Mouse (Mus musculus): ENCODE measurements around the gene Fstl1.

Fstl1 gene

DNA sequence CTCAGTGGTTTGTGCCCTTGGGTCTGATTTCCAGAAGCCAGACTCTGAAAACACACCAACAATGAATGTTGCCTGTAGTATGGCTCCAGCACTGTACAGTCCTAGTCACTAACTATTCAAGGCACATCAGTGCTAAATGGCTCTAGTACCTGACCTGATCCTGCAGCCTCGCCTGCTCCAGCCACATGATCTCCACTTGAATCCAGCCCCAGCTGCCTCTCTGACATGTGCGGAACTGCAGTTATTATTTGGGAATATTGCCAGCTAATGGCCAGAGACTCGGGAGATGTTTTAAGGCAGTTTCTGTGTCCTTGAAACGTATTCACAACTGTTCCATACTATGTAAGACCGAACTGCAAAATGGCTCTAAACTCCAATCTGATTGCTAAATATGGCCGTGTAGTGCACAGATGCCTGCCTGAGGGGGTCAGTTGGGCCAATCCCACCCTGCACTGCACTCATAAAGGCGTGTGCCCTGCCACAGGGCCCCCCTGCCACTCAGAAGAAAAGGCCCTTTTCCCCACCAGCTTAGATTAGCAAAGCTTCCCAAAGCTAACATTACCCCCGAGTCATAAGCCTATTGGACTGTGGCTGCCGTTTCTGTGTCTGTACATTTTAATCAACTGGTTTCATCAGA lies 11.0 kb downstream of the Fstl1 start:
- DNase-seq (ENCODE audit: low read depth, low spot score) = no peak

DNA sequence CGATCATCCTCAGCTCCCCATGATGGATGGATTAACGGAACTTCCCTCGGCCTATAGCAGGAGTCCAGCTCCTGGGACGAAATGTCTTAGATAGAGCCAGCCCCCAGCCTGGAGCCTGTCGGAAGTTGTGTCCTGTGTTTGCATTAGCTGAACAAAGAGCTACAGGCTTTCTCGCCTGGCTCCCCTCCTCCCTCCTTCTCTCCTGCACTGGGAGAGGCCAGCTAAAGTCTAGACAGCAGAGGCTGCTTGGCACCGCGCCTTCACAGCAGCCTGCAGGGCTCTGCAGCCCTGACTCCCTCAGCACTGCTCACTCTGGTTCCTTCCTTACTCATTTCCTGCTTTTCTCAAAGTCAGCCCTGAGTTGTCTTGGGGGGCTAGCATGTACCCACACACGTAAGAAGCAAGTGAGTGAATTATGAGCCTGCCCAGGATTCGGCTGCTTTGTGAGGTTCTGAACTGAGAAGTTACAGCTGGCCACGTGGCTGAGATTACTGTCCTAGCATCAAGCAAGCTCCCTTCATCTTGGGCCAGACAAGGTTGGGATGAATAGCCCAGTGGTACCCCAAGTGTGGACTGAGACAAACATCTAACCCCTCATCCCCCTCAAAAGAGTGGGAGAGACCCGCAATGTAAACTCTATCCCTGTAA lies 11.8 kb downstream of the Fstl1 start:
- DNase-seq (ENCODE audit: low read depth, low spot score) = no peak

DNA sequence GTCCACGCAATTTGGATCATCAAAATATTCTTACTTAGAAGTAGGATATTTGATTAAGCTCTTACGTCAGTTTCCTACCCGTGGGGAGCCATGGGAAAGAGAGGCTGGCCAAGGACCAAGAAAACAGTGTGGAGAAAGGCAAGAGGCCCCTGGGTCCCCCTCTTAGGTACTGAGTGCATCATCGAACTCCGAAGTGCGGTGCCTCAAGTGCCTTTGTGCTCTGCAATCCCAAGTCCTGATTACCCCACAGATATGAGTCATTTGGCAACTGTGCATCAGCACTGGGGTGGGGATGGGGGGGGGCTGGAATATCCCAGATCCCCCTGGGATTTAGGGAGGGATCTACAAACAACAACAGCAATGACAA lies 12.3 kb downstream of the Fstl1 start:
- DNase-seq (ENCODE audit: low read depth, low spot score) = no peak

DNA sequence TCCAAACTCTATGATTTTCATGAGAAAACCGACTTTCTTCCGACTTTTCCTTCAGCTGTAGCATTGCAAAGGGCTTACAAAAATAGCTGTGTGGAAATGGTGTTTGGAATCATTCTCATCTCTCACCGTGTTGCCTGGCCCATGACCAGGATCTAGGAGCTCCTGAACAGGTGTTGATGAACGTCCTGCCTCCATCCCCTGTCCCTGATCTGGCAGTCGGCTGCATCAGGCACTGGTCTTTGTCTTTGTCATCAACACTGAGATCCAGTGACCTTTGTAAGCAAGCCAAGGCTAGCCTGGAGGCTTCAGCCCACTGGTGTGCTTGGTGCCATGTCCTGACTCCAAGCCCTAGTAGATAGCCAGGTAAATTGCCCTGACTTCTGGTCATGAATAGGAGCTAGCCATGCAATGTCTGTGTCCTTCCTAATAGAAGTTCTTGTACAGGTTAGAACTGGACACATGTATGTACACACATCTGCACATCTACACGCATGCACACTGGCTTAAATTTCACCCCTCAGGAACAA lies 12.8 kb downstream of the Fstl1 start:
- DNase-seq (ENCODE audit: low read depth, low spot score) = no peak

DNA sequence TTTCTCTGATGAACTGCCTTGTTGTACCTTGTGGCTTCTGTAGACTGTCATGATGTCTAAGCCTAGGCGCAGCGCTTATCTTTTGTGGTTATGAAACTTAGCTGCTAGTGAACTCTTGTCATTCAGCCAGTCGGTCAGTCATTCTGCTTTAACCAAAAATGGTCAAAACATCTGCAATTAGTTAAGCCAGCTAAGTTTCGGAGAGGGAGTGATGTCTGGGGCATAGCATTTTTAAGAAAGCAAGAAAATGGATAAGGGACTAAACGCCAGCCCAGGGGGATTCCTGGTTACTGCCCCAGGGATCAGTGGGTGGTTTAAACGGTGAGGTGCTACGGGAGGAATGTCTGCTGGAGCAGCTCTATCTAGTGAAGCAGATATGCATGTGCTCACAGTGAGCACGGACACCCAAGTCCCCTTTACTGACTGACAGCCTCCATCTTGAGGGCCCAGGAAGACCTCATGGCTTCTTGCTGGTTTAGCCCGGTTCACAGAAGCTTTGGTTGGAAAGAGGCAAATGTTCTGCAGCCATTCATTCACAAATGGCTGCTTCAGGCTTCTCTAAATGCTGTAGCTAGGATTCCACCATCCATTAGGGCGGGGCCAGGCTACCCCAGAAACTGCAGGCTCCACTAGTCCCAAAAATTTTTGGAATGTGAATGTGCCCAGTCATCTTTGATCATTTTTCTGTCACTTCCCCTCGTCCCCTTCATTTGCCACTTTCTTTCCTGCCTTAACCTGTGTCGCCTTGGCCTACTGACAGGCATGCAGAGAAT lies 13.5 kb downstream of the Fstl1 start:
- no peak for DNase-seq (ENCODE audit: low read depth, low spot score)

DNA sequence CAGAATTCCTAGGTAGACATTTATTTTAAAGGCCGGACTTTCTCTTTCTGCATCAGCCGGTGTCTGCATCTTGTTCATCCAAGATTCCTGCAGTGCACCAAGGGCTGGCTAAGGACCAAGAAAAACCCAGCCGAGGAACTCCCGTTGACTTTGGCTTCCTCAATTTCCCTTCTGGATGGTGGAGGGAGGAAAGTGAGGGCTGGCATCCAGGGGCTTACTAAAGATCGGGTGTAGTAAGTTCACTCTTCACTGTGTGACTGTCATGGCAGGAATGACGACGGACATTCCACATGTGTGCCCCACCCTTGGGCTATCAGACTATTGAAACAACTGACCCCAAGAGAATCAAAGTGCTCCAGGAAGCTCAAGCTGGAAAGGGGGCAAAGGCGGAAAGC lies 14.1 kb downstream of the Fstl1 start:
- no peak for DNase-seq (ENCODE audit: low read depth, low spot score)

DNA sequence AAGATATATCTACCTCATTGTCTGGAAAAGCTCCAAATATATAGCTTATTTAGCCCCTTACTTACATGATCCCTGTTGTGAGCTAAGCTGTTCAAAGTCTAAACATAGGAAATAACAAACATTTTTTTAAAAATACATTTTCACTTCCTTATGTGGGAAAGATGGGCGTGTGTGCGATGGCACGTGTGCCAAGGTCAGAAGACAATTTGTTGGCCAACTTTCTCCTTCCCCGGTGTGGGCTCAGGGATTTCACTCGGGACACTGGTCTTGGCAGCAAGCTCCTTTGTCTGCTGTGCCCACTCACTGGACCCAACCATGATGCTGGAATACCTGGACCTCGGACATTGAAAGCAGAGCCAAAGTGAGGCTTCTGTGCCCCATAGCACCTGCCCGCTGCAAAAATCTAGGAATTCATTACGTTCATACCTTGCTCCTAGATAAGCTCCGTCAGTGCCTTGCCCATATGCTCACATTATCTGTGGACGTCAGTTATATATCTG lies 19.0 kb downstream of the Fstl1 start:
- DNase-seq (ENCODE audit: low read depth, low spot score) = no peak

DNA sequence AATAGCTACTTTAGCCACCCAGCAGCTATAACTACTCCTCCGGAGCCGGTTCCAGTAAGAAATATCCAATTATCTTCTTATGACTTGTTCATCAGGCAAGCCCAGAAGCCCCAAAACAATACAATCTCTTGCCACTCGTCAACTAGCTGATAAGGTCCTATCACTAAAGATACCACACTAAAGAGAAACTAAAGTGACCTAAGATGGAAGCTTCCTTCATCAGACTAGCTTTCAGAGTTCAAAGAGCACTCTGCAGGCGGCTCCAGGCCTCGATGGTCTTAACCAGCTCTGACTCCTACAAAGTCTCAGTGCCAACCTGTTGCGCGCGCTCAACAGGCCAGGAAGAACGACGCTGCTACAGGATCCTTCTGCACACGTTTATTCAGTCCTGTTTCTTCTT lies 19.6 kb downstream of the Fstl1 start:
- no peak for DNase-seq (ENCODE audit: low read depth, low spot score)

DNA sequence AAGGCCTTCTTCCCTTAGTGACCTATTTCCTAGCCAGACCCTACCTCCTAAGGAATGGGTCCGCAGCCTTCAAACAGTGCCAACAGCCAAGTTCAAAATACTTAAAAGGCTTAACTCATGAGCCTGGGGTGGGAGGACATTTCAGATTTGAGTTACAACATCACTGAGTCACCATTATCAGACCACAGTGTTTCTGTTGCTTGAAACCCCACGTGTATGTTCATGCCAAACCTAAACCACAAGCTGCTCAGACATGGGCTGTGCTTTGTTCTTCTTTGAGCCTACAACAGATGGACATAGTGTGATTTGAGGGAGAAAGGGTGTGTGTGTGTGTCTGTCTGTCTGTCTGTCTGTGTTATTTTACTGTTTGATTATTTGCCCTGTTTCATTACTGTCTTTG lies 24.4 kb downstream of the Fstl1 start:
- no peak for DNase-seq (ENCODE audit: low read depth, low spot score)

DNA sequence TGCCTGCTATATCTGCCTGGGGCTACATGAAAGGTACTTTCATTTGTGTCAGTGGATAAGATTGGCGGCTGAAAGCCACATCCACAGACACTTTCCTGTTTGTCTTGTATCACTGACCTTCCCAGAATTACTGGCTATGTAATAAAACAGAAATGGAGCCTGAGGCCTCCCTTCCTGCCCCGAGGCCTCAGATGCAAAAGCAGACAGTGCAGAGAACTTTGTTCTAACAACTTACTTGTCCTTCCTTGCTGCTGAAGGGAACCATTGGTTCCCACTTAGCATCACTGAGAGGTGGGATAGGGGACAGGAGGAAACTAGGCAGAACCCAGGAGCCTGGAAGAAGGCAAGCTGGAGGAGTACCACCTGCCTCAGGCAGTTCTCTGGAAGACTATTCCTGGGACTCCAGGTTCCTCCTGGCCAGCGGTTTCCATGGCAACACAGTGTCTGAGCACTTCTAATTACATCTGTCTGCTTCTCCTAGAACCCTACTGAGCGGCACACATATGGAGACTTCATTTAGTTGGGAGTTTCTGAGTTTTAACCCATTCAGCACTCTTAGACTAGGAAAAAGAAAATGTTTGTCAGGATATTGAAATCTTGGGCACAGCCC lies 26.1 kb downstream of the Fstl1 start:
- DNase-seq (ENCODE audit: low read depth, low spot score) = no peak

DNA sequence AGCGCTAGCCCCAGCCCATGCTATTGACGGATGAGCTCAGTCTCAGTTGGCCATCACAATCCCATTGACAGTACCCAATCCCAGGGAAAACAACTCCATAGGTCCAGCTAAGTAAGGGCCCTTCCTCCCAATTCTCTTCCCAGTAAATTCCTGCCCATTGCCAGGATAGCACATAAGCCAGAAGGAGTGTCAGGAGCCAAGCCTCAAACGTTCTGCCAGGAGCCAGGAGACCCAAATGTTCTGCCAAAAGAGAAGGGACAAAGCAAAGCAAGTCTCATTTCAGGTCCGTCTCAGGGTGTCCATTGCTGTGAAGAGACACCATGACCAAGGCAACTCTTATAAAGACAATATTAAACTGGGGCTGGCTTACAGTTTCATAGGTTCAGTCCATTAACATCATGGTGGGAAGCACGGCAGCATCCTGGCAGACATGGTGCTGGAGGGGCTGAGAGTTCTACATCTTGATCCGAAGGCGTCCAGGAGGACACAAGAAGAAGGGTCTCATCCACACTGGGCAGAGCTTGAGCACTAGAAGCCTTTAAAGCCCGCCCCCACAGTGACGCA lies 26.8 kb downstream of the Fstl1 start:
- DNase-seq (ENCODE audit: low read depth, low spot score) = no peak

DNA sequence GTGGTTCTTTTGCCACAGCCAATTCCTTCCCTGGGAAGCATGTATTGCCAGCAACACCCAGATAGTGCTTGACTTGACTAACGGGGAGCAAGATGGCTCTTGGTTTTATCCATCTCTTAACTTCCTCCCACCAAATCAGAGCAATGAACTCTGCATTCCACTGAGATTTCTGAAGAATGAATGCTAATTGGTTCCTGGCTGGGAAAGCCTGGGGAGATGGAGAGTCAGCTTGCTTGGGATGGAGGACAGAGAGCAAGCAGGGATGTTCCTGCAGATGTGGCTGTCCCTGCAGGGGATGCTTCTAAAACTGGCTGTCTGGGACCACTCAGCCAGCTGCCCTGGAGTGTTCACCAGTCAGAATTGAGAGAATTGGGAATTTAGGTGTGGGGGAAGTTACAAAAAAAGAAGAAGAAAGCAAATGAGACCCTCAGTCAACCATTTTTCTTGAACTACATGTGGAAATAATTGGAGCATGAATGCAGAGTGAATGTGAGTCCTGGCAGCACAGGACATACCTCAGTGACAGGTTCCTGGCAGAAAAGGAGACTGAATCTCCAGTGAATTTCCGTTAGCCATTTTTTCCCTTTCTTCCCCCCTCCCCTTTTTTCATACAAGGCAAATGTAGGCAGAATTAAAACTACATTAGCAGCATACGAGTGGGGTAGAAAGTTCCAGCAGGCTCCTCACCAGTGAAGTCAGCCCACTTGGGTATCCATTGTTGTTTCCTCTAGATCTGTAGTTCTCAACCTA lies 29.2 kb downstream of the Fstl1 start:
- no peak for DNase-seq (ENCODE audit: low read depth, low spot score)

DNA sequence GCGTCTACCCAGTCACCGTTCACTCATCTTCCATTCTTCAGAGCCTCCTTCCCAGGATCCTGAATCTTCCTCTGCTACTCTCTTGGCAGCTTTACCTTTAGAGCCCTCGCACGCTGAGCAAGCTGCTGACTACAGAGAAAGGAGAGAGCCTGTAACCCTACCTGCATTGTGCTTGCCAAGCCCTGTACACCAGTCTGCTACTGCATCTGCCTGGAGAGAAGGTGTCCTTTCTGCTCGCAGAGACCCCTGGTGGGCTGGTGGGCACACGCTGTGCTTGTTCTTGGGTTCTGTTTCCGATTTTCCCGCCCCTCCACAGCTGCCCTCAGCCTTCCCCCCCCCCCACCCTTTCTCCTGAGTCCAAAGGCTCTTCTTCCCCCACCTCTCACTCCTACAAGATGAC lies 30.6 kb downstream of the Fstl1 start:
- DNase-seq (ENCODE audit: low read depth, low spot score) = no peak

DNA sequence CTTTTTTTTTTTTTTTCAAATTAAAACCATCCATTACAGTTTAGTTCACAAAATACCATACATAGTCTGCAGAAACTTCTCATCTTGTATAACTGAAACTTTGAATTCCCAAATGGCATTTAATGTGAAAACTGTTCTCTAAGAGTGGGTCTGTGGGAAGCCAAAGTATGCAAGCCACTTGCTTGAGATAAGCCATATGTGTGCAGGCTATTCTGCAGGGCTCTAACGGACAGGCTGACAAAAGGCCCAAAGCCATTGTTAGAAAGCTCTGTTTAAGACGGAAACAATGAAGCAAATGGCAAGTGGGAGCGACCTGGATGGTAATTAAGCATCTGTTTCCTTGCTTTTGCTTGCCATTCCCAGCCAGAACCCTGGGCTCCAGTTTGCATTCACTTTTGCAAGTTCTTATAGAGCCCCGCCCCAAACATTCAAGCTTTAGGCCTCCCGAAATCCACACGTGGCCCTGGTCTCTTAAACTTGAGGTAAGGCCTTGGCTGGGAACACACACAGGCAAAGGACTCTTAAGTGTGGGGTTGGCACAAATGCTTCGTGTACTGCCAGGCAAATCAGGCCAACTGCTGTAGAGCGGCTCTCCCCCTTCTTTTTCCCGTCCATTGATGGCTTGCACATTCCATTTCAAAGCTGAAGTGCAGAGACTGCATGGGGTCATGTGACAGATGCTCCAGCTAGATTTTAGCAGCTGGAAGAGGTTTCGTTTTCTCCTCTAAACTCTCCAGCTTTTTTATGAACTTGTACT lies 32.4 kb downstream of the Fstl1 start:
- DNase-seq (ENCODE audit: low read depth, low spot score) = no peak

DNA sequence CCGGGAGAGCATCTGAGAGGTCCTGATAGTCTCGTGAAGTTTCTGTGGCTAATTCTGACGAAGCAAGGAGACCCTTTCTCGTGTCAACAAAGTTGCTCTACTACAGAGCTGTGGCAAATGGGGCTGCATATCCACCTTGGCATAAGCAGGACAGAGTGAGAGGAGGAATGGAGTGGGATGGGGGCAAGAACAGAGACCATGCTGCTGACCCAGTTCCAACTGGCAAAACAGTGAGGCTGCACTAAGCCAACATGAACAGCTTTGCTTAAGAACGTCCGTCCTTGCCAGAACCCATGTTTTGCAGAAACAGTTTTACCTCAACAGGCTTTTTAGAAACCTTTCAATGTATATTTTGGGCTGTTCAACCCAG lies 32.9 kb downstream of the Fstl1 start:
- DNase-seq (ENCODE audit: low read depth, low spot score) = no peak

DNA sequence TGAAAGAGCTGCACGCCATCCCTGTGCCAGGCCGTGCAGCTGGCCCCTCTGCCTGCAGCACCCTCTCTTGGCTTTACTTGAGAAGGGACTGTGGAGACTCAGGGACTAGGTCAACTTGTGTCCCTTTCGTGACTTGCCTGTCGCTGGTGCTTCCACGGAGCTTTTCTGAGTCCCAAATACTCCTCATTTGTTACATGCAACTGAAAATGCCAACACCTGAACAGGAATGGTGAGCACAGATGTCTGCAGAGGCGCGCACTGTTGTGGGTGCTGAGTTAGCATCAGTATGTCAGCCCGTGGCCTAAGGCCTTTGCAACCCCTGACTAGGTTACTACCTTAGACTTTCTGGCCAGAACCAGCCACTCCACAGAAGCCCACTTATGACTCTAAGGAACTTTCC lies 35.2 kb downstream of the Fstl1 start:
- DNase-seq (ENCODE audit: low read depth, low spot score) = no peak

DNA sequence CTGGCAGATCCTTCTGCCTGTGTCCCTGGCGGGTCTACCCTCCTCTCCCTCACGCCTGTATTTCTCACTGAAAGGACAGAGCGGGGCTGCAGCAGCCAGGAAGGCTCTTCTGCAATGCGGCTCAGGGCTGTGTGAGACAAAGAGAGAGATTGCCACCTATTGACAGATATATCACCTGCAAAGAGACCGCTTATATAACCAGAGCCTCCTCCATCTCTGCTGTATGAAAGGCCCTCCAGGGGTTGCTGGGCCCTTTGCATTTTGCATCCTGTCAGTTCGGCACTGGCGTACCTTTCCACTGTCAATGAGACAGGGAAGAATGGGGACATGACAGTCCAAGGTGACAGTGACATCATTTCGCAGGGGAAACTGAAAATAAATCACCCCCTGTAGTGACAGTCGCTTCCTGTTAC lies 35.8 kb downstream of the Fstl1 start:
- DNase-seq (ENCODE audit: low read depth, low spot score) = peak; percentile 28

DNA sequence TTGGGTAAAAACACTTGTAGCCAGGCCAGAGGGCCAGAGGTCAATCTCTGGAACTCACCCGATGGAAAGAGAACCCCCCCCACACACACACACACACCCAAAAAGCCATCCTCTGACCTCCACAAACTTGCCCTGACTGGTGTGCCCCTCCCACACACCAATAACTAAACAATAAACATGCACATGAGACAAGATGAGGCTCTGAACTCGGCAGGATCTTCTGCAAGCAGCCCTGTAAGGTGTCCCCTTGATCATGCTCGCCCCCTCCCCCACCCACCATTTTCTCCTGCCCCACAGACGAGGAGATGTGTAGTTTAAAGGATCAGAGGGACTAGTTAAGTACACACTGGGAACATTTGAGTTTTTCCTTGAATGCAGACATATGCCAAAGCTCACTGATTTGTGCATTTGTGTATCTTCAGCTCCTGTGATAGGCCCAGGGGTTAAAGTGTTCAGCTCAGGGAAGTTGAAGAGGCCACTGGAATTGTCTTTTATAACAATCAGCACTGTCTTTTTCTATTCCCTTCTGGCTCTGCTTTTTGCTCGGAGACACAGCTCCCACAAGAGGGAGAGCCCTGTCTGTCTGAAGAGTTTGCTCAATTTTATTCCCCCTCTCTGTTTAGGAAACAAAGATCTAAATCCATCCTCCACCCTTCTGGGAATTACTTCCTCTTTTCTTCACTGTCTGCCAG lies 37.2 kb downstream of the Fstl1 start:
- DNase-seq (ENCODE audit: low read depth, low spot score) = peak; percentile 4

DNA sequence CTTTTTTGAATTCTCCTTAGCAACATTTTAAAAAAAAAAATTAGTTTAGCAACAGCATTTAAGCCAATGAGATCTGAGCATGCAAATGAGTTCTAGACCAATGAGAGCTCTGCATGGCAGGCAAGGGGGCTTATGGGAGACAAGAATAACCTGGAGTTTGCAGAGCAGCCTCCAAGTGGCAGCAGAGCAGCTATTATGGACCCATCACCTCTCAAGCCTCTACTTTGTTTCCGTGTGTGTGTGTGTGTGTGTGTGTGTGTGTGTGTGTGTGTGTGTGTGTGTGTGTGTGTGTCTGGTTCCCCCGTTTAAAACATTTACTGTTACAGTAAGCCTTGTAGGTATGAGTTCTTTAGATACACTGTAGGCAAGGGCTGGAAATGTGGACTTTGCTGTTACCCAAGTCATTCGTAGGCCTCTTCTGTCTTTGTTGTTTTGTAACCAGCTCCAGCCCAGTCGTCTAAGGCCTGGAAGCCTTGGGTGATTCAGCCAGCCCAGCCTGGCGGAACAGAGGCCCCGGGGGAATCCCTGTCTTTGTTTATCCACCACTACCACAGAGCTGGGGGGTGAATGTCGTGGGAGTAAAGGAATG lies 37.8 kb downstream of the Fstl1 start:
- peak; percentile 79 for DNase-seq (ENCODE audit: low read depth, low spot score)

DNA sequence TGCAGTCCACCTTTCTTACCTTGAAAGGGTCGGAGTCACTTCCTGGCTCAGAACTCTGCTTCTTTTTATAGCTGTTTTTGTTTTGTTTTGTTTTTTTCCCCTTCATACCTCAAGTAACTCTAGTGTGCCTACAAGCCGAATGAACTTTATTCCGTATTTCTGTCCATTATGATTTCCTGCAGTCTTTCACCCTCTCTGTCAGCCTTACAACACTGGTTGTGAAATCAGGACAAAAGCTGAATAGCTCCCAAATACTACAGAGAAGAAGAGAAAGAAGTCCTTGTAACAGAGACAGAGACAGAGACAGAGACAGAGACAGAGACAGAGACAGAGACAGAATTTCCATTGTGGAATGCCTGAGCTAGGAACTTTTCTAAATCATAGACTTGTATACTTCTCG lies 41.3 kb downstream of the Fstl1 start:
- DNase-seq (ENCODE audit: low read depth, low spot score) = no peak
